Mouse (Mus musculus) spleen, postnatal 0 days (tissue): ENCODE measurements around the gene Scube2. TPM values are rescaled to one million over a fixed set of nuclear protein-coding genes. Genes with fewer than 3 reads are reported as not detected.

Experiments
- polyA plus RNA-seq: library from polyadenylated mRNA; unstranded; fragments of >200 nt; fragmentation: Nextera tagmentation; extraction: Ambion mirVana; gene quantifications from 2 replicates; pipeline ENCODE4 v1.2.1, GENCODE M21; 2015

Gene Scube2
- polyA plus RNA-seq: 1.2 TPM in 2 replicates

DNA sequence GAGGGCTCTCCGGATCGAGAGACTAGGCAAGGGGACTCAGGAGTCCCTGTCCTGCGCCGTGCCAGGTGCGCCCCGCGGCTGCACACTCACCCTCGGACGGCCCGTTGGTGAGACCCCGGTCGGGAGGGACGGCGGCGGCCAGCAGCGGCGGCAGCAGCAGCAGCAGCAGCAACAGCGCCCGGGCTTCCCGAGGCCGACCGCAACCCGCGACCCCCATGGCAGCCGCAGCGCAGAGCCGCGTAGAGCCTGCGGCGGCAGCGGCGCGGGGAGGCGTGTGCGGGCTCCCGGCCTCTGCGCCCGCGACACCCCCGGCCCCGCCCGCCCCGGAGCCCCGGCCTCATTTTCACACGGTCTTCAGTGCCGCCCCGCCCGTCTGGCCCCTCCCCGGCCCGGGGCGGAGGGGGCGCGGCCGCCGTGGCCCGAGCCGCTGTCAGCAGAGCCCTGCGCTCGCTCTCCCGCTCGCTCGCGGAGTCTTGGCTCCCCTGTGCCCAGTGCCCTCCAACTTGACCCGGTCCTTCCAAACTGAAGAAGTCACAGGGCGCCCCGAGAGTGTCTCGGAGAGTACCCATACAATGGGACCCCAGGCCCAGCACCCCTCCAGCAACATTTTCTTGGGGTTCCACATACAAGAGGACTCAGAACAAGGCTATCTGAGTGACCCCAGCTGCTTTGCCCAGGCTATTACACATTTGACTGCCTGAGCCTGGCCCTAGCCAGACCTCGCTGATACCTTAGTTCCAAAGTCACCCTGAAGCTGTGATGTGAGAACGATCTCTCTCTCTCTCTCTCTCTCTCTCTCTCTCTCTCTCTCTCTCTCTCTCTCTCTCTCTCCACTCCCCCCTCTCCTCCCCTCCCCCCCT lies at the start of gene Scube2:
Scube2 (minus strand) TSS at position 310 of the 860 bp plus-strand sequence.

DNA sequence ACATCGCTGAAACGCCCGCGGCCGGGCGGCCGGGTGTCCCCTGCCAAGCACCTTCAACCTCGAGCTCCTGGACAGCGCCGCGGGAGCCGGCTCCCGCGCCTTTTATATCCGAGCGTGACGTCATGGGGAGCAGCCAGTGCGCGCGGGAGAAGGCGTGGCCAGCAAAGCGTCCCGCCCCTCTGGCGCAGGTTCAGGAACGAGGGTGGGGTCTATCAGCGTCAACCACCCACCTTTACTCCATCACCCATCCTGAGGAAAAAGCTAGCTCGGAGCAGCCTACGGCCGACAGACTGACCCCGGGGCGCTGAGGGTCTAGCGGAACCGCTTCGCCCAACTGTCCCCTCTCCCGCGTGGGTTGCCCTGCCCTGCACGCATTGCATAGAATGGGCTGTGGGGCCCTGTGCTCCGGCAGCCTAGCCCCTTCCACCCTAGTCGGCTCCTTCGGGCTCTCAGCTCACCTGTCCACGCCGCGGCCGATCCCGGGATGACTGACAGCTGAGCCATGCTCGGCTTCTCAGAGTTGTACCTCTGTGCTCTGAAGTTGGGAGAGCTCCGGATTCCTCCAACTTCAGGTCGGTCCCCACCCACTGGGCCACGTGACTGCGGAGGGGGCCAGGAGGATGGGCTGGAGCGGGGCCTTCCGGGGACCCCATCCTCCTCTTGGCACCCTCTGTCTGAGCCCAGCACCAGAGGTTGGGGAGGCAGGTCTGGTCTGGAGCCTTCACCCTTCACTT lies 83.8 kb downstream of the Scube2 start, which contains the start of gene Nrip3:
Nrip3 (minus strand) TSS at position 556 of the 734 bp plus-strand sequence.

DNA sequence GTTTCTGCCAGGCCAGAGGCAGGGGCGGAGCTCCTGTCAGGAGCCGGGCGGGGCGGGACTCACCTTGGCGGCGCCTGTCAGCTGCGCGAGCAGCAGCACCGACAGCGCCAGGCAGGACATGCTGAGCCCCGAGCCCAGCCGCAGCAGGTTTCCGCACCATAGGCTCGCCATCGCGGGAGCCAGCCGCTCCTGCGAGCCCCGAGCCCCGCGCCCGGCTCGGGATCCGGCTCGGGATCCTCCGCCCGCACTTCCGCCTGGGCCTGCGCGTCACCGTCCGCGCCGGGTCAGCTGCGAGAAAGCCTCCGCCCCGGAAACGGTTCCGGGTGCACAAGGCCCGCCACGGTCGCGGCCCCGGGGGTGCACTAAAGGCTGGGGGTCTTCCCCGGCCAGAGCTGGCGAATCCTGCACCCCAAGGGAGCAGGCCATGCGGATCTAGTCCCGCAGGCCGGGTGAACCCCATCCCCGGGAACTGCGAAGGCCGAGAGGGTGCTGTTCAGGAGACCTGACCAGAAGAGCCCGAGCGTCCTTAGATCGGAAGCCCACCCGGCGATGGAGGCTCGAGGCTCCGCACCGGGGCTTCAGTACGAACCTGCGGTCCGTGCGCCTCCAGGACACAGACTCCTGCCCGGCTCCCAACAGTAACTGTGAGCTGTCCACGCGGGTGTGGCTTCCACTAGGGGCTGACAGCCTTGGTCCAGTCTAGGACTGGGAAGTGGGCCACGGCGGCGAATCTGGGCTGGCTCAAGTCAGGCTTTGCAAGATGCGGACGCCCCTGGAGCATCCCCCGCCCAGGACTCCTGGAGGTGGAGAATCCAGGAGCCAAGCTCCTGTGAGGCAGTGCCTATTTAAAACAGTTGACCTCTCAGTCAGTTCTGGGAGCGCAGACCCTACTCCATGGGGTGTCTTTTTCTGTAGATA lies 113.2 kb downstream of the Scube2 start, which contains the start of gene Tmem9b:
Tmem9b (minus strand) TSS at position 868 of the 918 bp plus-strand sequence.

Other genes starting within 250 kb of the Scube2 start
- gene St5, start 162.1 kb downstream of the Scube2 start, polyA plus RNA-seq: 26.6 and 32.0 TPM in 2 replicates
- 53.1 and 59.4 TPM in 2 replicates for gene Akip1, start 162.0 kb downstream of the Scube2 start, polyA plus RNA-seq
- 0.16 TPM in 1 of 2 replicates, not detected in the other for gene BC051019, start 141.8 kb downstream of the Scube2 start, polyA plus RNA-seq
- gene Ascl3, start 134.0 kb downstream of the Scube2 start, polyA plus RNA-seq: not detected in 2 replicates
- 51.3 and 54.4 TPM in 2 replicates for gene Tmem9b, start 112.8 kb downstream of the Scube2 start, polyA plus RNA-seq
- 0.68 and 0.94 TPM in 2 replicates for gene Nrip3, start 83.7 kb downstream of the Scube2 start, polyA plus RNA-seq
- gene Dennd5a, start 94.8 kb upstream of the Scube2 start, polyA plus RNA-seq: 22.6 and 25.7 TPM in 2 replicates
- gene Tmem41b, start 121.2 kb upstream of the Scube2 start, polyA plus RNA-seq: 37.3 and 38.0 TPM in 2 replicates
- 18.8 and 19.5 TPM in 2 replicates for gene Ipo7, start 152.6 kb upstream of the Scube2 start, polyA plus RNA-seq
- gene Zfp143, start 195.5 kb upstream of the Scube2 start, polyA plus RNA-seq: 9.4 and 10.1 TPM in 2 replicates